Mouse (Mus musculus) testis, adult 2 months (tissue): ENCODE results near the gene Cdc42bpg.

ENCODE experiments used
- CTCF ChIP-seq: fragments of 200-500 bp; IDR thresholded peaks from 2 replicates; pipeline ENCODE4 v1.5.1; 2012; ENCODE audit warnings: low read depth, mild to moderate bottlenecking, inconsistent platforms, low read length, moderate library complexity; ENCODE audit not compliant: control insufficient read depth, insufficient read depth, insufficient replicate concordance
- POLR2A ChIP-seq: fragments of 200-500 bp; IDR thresholded peaks from 2 replicates; pipeline ENCODE4 v1.6.1; 2012; ENCODE audit warnings: low read depth, mild to moderate bottlenecking, inconsistent platforms, low read length, moderate library complexity; ENCODE audit not compliant: control insufficient read depth

DNA sequence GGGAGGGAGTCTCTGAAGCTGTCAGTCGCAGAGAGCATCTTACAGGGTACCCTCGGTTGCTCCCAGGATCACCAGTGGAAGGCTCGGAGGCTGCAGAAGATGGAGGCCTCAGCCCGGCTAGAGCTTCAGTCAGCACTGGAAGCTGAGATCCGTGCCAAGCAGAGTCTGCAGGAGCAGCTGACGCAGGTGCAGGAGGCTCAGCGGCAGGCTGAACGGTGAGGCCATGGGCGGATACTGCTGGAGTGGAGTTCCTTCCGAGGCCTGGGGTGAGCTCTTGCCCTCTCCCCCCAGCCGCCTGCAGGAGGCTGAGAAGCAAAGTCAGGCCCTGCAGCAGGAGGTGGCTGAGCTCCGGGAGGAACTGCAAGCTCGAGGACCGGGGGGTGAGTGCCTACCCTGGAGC, 9.3 kb downstream of the Cdc42bpg start:
- TF ChIP-seq POLR2A (no peak), CTCF (no peak)
